Mouse (Mus musculus) hindlimb bud, embryonic 11.5 days (tissue): ENCODE results near the gene Tnnc2.
A peak's percentile ranks its signal among the peaks of the same experiment; 100 is the strongest.
"Not testable (repeated sequence)": the region's sequence is repeated elsewhere in the genome, so short reads cannot be mapped to it uniquely, and the experiment has no call there.

Source experiments
- DNase-seq: peaks from one replicate; pipeline ENCODE4 v3.0.0-alpha.2; 2012; ENCODE audit warnings: low read depth, low spot score; ENCODE audit errors: extremely low spot score

The Tnnc2 gene

GRCm38 (mm10) chr2:164798554-164798953, 18.8 kb upstream of the Tnnc2 start:
- not testable (repeated sequence) for DNase-seq

- no peak for DNase-seq
Measured at GRCm38 (mm10) chr2:164795868-164796267, 16.1 kb upstream of the Tnnc2 start.

GRCm38 (mm10) chr2:164794293-164794692, 14.5 kb upstream of the Tnnc2 start:
- DNase-seq = peak; percentile 70

GRCm38 (mm10) chr2:164793772-164794171, 14.0 kb upstream of the Tnnc2 start:
- DNase-seq = no peak

- DNase-seq = no peak
Measured at GRCm38 (mm10) chr2:164793236-164793635, 13.5 kb upstream of the Tnnc2 start.

- DNase-seq = no peak
Measured at GRCm38 (mm10) chr2:164792400-164793190, 12.8 kb upstream of the Tnnc2 start.

GRCm38 (mm10) chr2:164791841-164792261, 12.1 kb upstream of the Tnnc2 start:
- no peak for DNase-seq

- no peak for DNase-seq
Measured at GRCm38 (mm10) chr2:164790451-164790850, 10.7 kb upstream of the Tnnc2 start.

- DNase-seq = no peak
Measured at GRCm38 (mm10) chr2:164788411-164788810, 8.6 kb upstream of the Tnnc2 start.

- DNase-seq = no peak
Measured at GRCm38 (mm10) chr2:164787779-164788178, 8.0 kb upstream of the Tnnc2 start.

- DNase-seq = no peak
Measured at GRCm38 (mm10) chr2:164787032-164787431, 7.3 kb upstream of the Tnnc2 start.

GRCm38 (mm10) chr2:164786388-164786885, 6.7 kb upstream of the Tnnc2 start:
- DNase-seq = no peak

- DNase-seq = no peak
Measured at GRCm38 (mm10) chr2:164785481-164786387, 6.0 kb upstream of the Tnnc2 start, which contains the start of gene Snx21. TSS of gene Snx21 (plus strand) at chr2:164785823.

- DNase-seq = no peak
Measured at GRCm38 (mm10) chr2:164784869-164785420, 5.2 kb upstream of the Tnnc2 start.

- no peak for DNase-seq
Measured at GRCm38 (mm10) chr2:164783926-164784581, 4.3 kb upstream of the Tnnc2 start.

- no peak for DNase-seq
Measured at GRCm38 (mm10) chr2:164781876-164782275, 2.1 kb upstream of the Tnnc2 start.

GRCm38 (mm10) chr2:164778809-164779208, 958 bp downstream of the Tnnc2 start:
- DNase-seq = no peak

- DNase-seq = no peak
Measured at GRCm38 (mm10) chr2:164778015-164778287, 1.8 kb downstream of the Tnnc2 start.

- no peak for DNase-seq
Measured at GRCm38 (mm10) chr2:164777246-164778014, 2.3 kb downstream of the Tnnc2 start.

- DNase-seq = no peak
Measured at GRCm38 (mm10) chr2:164776801-164777200, 3.0 kb downstream of the Tnnc2 start.
